Mouse (Mus musculus): ENCODE results near the gene Tmod3. TPM values are rescaled to one million over a fixed set of nuclear protein-coding genes. Genes with fewer than 3 reads are reported as not detected.

The Tmod3 gene
- total RNA-seq, 2 experiments from 2014 or later = 15.0 to 23.0 TPM

- H3K27ac ChIP-seq = no peak overlapping the region
- no peak overlapping the region for H3K4me3 ChIP-seq
- no peak for DNase-seq
- intact Hi-C loops (cut with DNase I) = no loop called here
- no peak for TF ChIP-seq CTCF (IDR thresholded peaks at IDR 0.05)
Measured at GRCm38 (mm10) chr9:75571036-75571942, 11.8 kb upstream of the Tmod3 start.

DNA sequence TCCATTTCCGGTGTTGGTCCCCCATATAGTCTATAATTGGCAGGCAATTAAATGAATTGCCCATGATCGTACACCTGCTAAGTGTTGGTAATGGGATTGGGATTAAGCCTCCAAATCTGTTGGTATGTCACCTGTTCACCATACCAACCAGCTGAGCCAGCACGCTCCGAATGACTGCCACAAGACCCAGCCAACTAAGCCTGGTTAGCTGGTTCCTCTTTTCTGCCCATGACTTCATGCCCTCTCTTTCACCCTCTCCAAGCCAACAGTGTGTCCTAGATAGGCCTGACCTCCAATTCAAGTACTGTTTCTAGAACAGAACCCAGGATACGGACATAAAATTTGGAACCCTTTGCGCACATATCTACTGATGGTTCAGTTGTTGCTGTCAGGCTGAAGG, 8.9 kb upstream of the Tmod3 start:
- no peak for TF ChIP-seq CTCF (IDR thresholded peaks at IDR 0.05)
- H3K27ac ChIP-seq = no peak overlapping the region
- no peak for DNase-seq
- H3K4me3 ChIP-seq = no peak overlapping the region
- intact Hi-C loops (cut with DNase I) = no loop called here

DNA sequence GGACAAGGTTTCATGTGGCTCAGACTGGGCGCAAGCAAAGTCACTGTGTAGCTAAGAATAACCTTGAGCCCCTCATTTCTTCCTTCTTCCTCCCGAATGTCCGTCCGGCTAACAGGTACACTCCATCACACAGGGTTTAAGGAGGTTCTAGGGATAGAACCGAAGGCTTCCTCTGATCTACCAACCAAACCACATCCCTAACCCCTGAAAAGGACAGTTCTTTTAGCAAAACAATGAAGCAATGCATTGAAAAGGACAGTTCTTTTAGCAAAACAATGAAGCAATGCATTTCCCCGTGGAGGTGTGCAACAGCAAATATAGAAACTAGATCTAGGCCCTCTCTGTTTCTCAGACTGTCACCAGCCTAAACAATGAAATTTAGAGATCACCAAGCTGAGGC, 5.4 kb upstream of the Tmod3 start:
- H3K27ac ChIP-seq = no peak overlapping the region
- no peak for DNase-seq
- intact Hi-C loops (cut with DNase I) = no loop called here
- no peak for TF ChIP-seq CTCF (IDR thresholded peaks at IDR 0.05)
- H3K4me3 ChIP-seq = no peak overlapping the region

GRCm38 (mm10) chr9:75563622-75564021, 4.2 kb upstream of the Tmod3 start:
- DNase-seq = no peak
- TF ChIP-seq CTCF (IDR thresholded peaks at IDR 0.05) = no peak
- no peak overlapping the region for H3K27ac ChIP-seq
- intact Hi-C loops (cut with DNase I) = no loop called here
- H3K4me3 ChIP-seq = no peak overlapping the region

GRCm38 (mm10) chr9:75563176-75563575, 3.7 kb upstream of the Tmod3 start:
- no peak overlapping the region for H3K4me3 ChIP-seq
- H3K27ac ChIP-seq = no peak overlapping the region
- DNase-seq = no peak
- intact Hi-C loops (cut with DNase I) = no loop called here
- peak; percentile 35 for TF ChIP-seq CTCF (IDR thresholded peaks at IDR 0.05)

DNA sequence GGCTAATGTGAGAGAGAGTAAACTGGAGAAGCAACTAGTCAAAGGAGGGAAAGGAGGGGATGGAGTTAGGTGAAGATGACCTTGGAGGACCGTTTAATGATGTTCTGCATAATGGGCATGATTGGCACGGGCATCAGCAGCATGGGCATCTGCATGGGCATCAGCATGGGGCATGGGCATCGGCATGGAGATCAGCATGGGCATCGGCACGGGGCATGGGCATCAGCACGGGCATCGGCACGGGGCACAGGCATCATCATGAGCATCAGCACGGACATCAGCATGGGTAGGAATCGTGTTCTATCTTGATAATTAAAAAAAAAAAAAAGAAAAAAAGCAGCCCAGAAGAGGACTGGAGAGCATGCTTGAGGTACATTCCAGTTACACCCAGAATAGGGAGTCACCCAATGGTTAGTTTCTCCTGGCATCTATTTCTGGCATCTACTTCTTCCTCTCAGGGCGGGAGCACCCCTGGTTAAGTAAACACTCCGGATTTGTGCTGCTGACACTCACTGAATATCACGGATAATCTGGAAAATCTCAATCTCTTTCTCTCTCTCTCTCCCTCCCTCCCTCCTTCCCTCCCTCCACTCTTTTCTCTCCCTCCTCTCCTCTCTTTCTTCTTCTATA, 1.7 kb upstream of the Tmod3 start:
- no peak overlapping the region for H3K4me3 ChIP-seq
- H3K27ac ChIP-seq = no peak overlapping the region
- intact Hi-C loops (cut with DNase I) = no loop called here
- no peak for TF ChIP-seq CTCF (IDR thresholded peaks at IDR 0.05)
- DNase-seq = no peak

DNA sequence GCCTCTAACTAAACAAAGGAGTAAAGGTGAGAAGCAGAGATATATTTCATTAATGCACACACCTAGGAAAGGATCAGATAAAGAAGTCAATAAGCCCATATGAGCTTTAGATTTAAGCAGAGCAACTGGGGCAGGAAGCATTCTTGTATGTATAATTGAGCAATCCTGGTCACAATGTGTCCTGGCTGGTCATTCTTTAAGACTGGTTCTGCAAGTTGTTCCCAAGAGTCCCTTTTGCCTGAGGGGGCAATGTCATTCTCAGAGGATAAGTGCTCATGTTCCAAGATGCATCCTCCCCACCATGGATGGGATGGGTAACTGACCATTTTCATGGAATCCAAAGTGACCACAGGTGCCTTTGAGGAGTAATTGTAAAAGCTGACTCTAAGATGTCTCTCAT, 896 bp upstream of the Tmod3 start:
- TF ChIP-seq CTCF (IDR thresholded peaks at IDR 0.05) = no peak
- intact Hi-C loops (cut with DNase I) = no loop called here
- no peak for DNase-seq
- no peak overlapping the region for H3K27ac ChIP-seq
- no peak overlapping the region for H3K4me3 ChIP-seq

- intact Hi-C loops (cut with DNase I) = loop anchor here (5.0 kb wide), 1 partner anchor 37 kb away; no protein-coding TSS in a partner anchor
- TF ChIP-seq CTCF (IDR thresholded peaks at IDR 0.05) = peak; percentile 1; the same call in 1 of the 2 replicates
- peak; percentile 82 for DNase-seq
- peak overlapping the region; percentile 92 for H3K27ac ChIP-seq
- H3K4me3 ChIP-seq = peak overlapping the region; percentile 94
Measured at GRCm38 (mm10) chr9:75558812-75559511, 495 bp downstream of the Tmod3 start.

- peak overlapping the region; percentile 92 for H3K27ac ChIP-seq
- intact Hi-C loops (cut with DNase I) = loop anchor here (5.0 kb wide), 1 partner anchor 36 kb away; no protein-coding TSS in a partner anchor
- no peak for DNase-seq
- H3K4me3 ChIP-seq = peak overlapping the region; percentile 94
- no peak for TF ChIP-seq CTCF (IDR thresholded peaks at IDR 0.05)
Measured at GRCm38 (mm10) chr9:75558360-75558759, 1.1 kb downstream of the Tmod3 start.

- no peak for TF ChIP-seq CTCF (IDR thresholded peaks at IDR 0.05)
- Histone ChIP-seq H3K27ac (peak overlapping the region; percentile 40), H3K4me3 (no peak overlapping the region; the same call in 1 of the 2 replicates)
- DNase-seq = no peak
- intact Hi-C loops (cut with DNase I) = no loop called here
Measured at GRCm38 (mm10) chr9:75553719-75554118, 5.7 kb downstream of the Tmod3 start.

GRCm38 (mm10) chr9:75551342-75551741, 8.1 kb downstream of the Tmod3 start:
- Histone ChIP-seq H3K27ac (peak overlapping the region; percentile 65), H3K4me3 (peak overlapping the region; percentile 1; the same call in 1 of the 2 replicates)
- intact Hi-C loops (cut with DNase I) = no loop called here
- no peak for DNase-seq
- no peak; the same call in 1 of the 2 replicates for TF ChIP-seq CTCF (IDR thresholded peaks at IDR 0.05)

DNA sequence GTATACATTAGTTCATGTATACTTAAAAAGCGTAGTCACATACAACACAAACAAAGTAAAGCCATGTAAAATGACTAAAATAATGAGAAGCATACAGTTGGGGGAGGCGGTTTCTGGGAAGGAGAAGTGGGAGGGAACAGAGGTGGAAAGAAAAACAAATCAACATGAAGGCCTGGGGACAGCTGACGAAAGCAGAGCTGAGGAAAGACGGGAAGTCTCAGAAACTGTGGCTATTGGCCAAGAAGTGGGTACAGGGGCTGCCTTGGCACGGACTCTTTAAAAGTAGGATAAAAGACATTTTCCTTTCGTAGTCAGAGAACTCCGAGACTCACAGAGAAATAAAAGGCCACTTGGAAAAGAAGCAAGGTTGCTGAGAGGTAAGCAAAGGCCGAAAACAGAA, 10.4 kb downstream of the Tmod3 start:
- peak overlapping the region; percentile 86 for H3K27ac ChIP-seq
- TF ChIP-seq CTCF (IDR thresholded peaks at IDR 0.05) = no peak
- DNase-seq = no peak
- peak overlapping the region; percentile 38 for H3K4me3 ChIP-seq
- intact Hi-C loops (cut with DNase I) = no loop called here
